Mouse (Mus musculus) lung, postnatal 0 days (tissue): ENCODE results near the gene Cst13.

Experiments
- CTCF ChIP-seq: IDR thresholded peaks from 2 replicates; pipeline ENCODE4 v1.5.1; 2016; ENCODE audit warnings: antibody characterized with exemption, mild to moderate bottlenecking
- EP300 ChIP-seq: IDR thresholded peaks from 2 replicates; pipeline ENCODE4 v1.6.1; 2016; ENCODE audit warnings: antibody characterized with exemption, mild to moderate bottlenecking, control low read depth

DNA sequence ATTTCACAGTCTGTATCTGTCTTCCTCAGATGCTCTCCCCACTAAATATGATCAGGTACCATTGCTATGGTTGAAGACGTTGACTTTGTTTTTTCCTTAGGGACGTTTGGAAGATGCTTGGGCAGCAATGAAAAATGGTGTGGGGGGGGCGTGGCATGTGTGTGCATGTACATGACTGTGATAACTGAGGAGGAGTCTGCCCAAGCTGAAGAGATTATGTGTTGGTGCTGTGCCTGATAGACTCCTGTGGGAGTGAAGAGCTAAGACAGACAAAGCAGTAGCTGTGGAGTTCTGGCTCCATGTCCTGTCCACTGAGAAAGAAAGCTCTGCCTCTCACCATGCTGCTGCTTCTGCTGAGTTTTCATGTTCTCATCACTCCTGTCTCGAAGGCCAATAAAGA lies 15.0 kb downstream of the Cst13 start, which contains the start of gene Cst9:
- no peak for TF ChIP-seq CTCF
- TF ChIP-seq EP300 = no peak
